Mouse (Mus musculus) hindbrain, embryonic 12.5 days (tissue): ENCODE data around the gene Pcyt2. TPM values are rescaled to one million over a fixed set of nuclear protein-coding genes. Genes with fewer than 3 reads are reported as not detected.

ENCODE experiments used
- ATAC-seq: fragments of 200-750 bp; cut with Nextera tagmentation; 2 replicates; pipeline ENCODE4 v1.8.0; 2017; ENCODE audit warnings: moderate TSS enrichment; ENCODE audit not compliant: low FRiP score
- H3K27ac ChIP-seq: fragments of 300-500 bp; sonication (generic); 2 replicates; pipeline ENCODE4 v1.5.1; 2016; ENCODE audit warnings: mild to moderate bottlenecking
- H3K27me3 ChIP-seq: fragments of 300-500 bp; sonication (generic); 2 replicates; pipeline ENCODE4 v1.6.1; 2016; ENCODE audit warnings: mild to moderate bottlenecking
- H3K36me3 ChIP-seq: fragments of 300-500 bp; sonication (generic); 2 replicates; pipeline ENCODE4 v1.6.1; 2016; ENCODE audit warnings: mild to moderate bottlenecking
- H3K4me1 ChIP-seq: fragments of 300-500 bp; sonication (generic); 2 replicates; pipeline ENCODE4 v1.6.1; 2016
- H3K4me2 ChIP-seq: fragments of 300-500 bp; sonication (generic); replicated peaks from 2 replicates; pipeline ENCODE4 v1.6.1; 2016; ENCODE audit warnings: mild to moderate bottlenecking
- H3K4me3 ChIP-seq: fragments of 300-500 bp; sonication (generic); 2 replicates; pipeline ENCODE4 v1.5.1; 2016; ENCODE audit warnings: mild to moderate bottlenecking
- H3K9ac ChIP-seq: fragments of 300-500 bp; sonication (generic); 2 replicates; pipeline ENCODE4 v1.6.1; 2016; ENCODE audit warnings: mild to moderate bottlenecking, moderate library complexity
- H3K9me3 ChIP-seq: fragments of 300-500 bp; sonication (generic); replicated peaks from 2 replicates; pipeline ENCODE4 v1.6.1; 2016; ENCODE audit warnings: mild to moderate bottlenecking
- WGBS: fragments of 180-500 bp; shearing (Covaris S2); methylation state at CpG from one replicate; pipeline ENCODE4 v1.1.7; 2016; 5-methylcytosine and 5-hydroxymethylcytosine counted together
- polyA plus RNA-seq: library from polyadenylated mRNA; unstranded; fragments of >200 nt; fragmentation: Nextera tagmentation; extraction: Ambion mirVana; gene quantifications from 2 replicates; pipeline ENCODE4 v1.2.1, GENCODE M21; 2016

The Pcyt2 gene
- polyA plus RNA-seq, 1 experiment from 2014 or later = 148 TPM

DNA sequence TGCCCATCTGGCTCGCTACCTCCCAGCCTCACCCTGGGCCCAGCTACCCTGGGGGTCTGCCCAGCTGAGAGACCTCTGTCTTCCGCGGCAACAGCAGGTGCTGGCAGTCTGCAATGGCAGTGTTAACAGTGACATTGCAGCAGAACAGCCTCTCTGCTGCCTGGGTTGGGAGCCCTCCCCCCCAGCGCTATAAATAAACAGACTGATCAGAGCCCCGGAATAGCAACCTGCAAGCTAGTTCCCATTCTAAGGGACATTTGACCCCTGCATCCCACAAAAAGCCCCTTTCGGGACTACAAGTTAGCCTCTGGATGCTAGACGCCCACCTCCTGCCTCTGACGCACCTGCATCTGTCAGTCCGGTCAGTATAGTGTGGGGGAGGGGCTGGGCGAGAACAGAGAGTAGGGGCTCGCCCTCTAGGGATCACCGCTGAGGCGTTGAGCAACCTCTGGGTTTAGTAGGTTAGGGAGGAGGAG, 30.3 kb upstream of the Pcyt2 start, which contains the start of gene Myadml2:
TSS of gene Myadml2 (minus strand) at position 158 of the 476 bp plus-strand sequence.
- Histone ChIP-seq H3K4me2 (peak within 1 kb of the TSS; percentile 48), H3K36me3 (no peaks in the 10 kb centered on the region), H3K27me3 (peaks cover 14% of the 10 kb centered on the region), H3K9ac (peak within 1 kb of the TSS; percentile 50; the same call in 1 of the 2 replicates), H3K9me3 (no peaks in the 10 kb centered on the region), H3K4me3 (peak within 1 kb of the TSS; percentile 17), H3K4me1 (peaks cover 15% of the 10 kb centered on the region), H3K27ac (no peak within 1 kb of the TSS)
- WGBS = 7% methylated on average over 13 of the region's 13 CpGs
- ATAC-seq = no peak

DNA sequence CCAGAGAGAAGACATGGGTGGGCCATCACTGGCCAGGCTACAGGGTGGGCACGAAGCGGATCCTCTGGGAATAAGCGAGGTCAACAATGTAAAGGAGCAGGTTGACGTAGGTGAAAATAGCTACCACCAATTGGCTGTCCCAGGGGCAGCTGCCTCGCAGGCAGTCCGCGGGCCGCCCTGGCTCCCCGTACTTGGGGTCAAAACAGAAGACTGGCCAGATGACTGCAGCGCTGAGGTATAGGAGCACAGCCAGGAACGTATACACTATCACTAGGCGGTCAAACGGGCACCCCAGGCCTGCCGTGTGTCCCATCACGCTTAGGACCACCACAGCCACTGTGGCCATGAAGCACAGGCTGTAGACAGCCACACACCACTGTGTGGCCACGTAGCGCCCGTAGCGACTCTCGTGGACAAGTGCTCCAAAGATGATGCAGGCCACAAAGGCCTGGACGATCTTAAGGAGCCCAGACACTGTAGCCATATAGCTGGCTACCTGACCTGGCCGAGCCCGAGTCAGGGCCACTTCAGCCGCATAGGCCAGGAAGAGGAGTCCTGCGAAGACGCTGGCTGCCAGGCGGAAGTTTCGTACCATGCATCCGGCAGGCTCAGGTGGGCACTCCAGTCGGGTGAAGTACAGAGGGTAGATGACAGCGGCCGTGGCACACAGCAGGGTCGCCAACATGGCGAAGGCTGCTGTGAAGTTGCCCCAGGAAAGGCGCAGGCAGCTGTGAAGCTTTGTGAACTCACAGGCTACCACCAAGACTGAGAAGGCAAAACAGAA, 29.5 kb upstream of the Pcyt2 start:
- no peak for ATAC-seq
- H3K27ac ChIP-seq = no peak overlapping the region

DNA sequence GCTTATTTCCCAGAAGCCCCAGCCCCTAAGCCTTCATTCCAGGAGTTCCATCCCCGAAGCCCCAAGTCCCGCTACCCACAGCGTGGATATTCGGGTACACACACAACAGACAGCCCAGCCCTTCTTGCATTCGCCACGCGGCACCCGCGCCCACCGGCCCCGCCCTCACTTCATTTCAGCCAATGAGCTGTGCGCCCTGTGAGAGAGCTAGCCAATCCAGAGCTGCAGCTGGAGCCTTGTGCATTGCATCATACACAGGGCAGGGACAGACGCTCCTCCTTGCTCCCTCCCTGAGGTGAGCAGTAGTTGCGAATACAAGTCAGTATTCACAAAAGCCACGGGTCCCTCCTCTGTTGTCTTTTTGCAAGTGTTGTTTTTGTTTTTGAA, 25.9 kb upstream of the Pcyt2 start, which contains the start of gene Pycr1:
TSS of gene Pycr1 (minus strand) at position 169 of the 387 bp plus-strand sequence.
- Histone ChIP-seq H3K4me2 (peak within 1 kb of the TSS; percentile 86), H3K9me3 (no peaks in the 10 kb centered on the region), H3K4me1 (peaks cover 23% of the 10 kb centered on the region), H3K27ac (no peak within 1 kb of the TSS; the same call in 1 of the 2 replicates), H3K4me3 (peak within 1 kb of the TSS; percentile 49), H3K9ac (peak within 1 kb of the TSS; percentile 74), H3K27me3 (peaks cover 25% of the 10 kb centered on the region), H3K36me3 (no peaks in the 10 kb centered on the region)
- 0% methylated on average over 15 of the region's 15 CpGs for WGBS
- peak; percentile 99 for ATAC-seq

More for the DNA sequence above, 29.5 kb upstream of the Pcyt2 start:
- WGBS = 79% methylated on average over 35 of the region's 35 CpGs
- Histone ChIP-seq H3K4me1 (peaks cover 23% of the 10 kb centered on the region), H3K4me2 (peak overlapping the region; percentile 48; the same call in 1 of the 2 replicates), H3K27me3 (peaks cover 17% of the 10 kb centered on the region), H3K9ac (peak overlapping the region; percentile 50; the same call in 1 of the 2 replicates), H3K4me3 (no peak overlapping the region), H3K9me3 (no peaks in the 10 kb centered on the region), H3K36me3 (no peaks in the 10 kb centered on the region)

DNA sequence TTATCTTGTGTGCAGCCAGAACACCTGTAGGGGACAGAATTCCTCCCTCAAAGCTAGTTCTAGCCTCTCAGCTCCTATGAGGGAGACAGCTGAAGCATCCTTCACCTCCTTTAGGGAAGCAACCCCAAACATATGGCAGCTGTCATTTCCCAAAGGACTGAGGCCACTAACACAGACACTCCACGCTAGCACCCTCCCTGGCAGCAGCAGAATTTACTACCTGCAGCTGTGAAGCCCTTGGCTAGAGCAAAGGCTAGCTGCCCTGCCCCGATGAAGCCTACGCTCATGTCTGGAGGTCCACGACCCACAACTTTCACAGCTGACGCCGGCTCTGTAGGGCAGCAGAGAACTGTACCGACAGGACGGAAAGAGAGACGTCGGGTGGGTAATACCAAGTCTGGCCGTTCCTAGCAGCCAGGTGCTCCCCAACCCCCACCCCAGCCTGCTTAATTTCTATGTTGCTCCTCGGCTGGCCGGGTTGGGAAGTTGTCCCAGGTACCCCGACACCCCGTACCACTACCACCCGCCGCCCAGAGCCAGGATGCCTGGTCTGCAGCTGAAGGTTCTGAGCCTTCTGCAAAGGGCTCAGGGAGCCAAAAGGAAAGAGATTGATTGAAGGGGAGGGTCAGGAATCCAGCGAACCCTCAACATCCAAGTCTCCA, 25.3 kb upstream of the Pcyt2 start:
- Histone ChIP-seq H3K9ac (peak overlapping the region; percentile 74), H3K4me2 (peak overlapping the region; percentile 86), H3K27ac (no peak overlapping the region; the same call in 1 of the 2 replicates), H3K27me3 (peaks cover 23% of the 10 kb centered on the region), H3K4me3 (peak overlapping the region; percentile 49), H3K36me3 (no peaks in the 10 kb centered on the region), H3K4me1 (peaks cover 20% of the 10 kb centered on the region), H3K9me3 (no peaks in the 10 kb centered on the region)
- peak; percentile 61 for ATAC-seq
- WGBS = 2% methylated on average over 18 of the region's 18 CpGs

DNA sequence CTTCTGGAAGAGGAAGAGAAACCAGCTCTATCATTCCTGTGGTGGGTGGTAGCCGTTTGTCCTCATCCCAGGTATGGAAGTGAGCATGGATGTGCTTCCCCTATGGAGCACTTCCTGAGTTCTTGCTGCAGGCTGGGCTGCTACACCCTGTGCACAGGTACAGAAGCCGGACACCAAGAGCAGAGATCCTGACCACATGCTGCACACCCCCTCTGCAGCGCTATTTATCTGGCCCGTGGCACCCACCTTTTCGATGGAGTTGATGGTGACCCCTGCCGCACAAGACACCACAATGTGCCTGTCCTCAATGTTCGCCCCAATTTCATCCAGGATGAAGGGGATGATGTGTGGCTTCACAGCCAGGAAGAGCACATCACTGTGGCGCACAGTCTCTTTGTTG, 24.1 kb upstream of the Pcyt2 start:
- H3K4me1 ChIP-seq = peaks cover 15% of the 10 kb centered on the region
- H3K27ac ChIP-seq = no peak overlapping the region
- no peak for ATAC-seq
- H3K4me3 ChIP-seq = no peak overlapping the region
- WGBS = 82% methylated on average over 8 of the region's 8 CpGs
- no peaks in the 10 kb centered on the region for H3K36me3 ChIP-seq
- no peaks in the 10 kb centered on the region for H3K9me3 ChIP-seq
- H3K9ac ChIP-seq = 0 out of 2 replicates have a peak overlapping the region, but pooled peaks have one; percentile 18
- no peak overlapping the region for H3K4me2 ChIP-seq
- H3K27me3 ChIP-seq = peaks cover 12% of the 10 kb centered on the region; the same call in 1 of the 2 replicates

DNA sequence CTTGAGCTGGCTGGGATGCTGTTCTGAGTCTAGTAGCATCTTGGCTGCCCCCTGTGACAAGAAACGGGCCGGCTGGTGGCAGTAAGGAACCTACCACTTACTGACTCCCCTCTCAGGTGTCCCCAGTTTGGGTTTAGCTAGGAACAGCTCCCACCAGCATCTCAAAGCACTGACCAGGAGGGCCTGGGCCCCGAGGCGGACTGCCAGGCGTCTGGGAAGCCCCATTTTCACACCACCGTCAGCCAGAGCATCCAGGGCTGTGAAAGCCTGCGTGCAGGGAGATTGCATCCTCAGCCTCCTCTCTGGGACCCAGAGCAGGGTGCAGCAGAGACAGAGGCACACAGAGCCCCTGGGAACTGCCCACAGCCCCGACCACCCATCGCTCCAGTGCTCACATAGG, 23.5 kb upstream of the Pcyt2 start:
- Histone ChIP-seq H3K27ac (no peak overlapping the region), H3K4me2 (no peak overlapping the region), H3K9me3 (no peaks in the 10 kb centered on the region), H3K9ac (no peak overlapping the region), H3K4me3 (no peak overlapping the region), H3K36me3 (no peaks in the 10 kb centered on the region), H3K27me3 (peaks cover 11% of the 10 kb centered on the region; the same call in 1 of the 2 replicates), H3K4me1 (peaks cover 15% of the 10 kb centered on the region)
- WGBS = 69% methylated on average over 9 of the region's 9 CpGs
- ATAC-seq = no peak

DNA sequence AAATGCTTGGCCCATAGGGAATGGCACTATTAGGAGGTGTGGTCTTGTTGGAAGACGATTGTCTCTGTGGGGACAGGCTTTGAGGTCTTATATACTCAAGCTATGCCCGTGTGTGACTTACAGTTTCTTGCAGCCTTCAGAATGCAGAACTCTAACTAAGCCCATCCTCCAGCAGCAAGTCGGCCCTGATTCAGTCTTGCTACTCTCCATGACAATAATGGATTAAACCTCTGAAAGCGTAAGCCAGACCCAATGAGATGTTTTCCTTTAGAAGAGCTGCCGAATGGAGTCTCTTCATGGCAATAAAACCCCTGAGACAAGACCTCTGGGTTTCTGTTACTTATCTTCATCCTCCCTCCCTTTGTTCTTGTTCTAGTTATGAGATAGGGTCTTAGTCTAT, 17.1 kb upstream of the Pcyt2 start:
- no peaks in the 10 kb centered on the region for H3K27me3 ChIP-seq
- H3K4me2 ChIP-seq = no peak overlapping the region
- no peak overlapping the region for H3K4me3 ChIP-seq
- no peak overlapping the region for H3K27ac ChIP-seq
- H3K9ac ChIP-seq = no peak overlapping the region
- H3K4me1 ChIP-seq = peaks cover 29% of the 10 kb centered on the region
- no peak for ATAC-seq
- WGBS = 84% methylated on average over 5 of the region's 5 CpGs
- H3K9me3 ChIP-seq = no peaks in the 10 kb centered on the region
- H3K36me3 ChIP-seq = peaks cover under 1% of the 10 kb centered on the region; the same call in 1 of the 2 replicates

DNA sequence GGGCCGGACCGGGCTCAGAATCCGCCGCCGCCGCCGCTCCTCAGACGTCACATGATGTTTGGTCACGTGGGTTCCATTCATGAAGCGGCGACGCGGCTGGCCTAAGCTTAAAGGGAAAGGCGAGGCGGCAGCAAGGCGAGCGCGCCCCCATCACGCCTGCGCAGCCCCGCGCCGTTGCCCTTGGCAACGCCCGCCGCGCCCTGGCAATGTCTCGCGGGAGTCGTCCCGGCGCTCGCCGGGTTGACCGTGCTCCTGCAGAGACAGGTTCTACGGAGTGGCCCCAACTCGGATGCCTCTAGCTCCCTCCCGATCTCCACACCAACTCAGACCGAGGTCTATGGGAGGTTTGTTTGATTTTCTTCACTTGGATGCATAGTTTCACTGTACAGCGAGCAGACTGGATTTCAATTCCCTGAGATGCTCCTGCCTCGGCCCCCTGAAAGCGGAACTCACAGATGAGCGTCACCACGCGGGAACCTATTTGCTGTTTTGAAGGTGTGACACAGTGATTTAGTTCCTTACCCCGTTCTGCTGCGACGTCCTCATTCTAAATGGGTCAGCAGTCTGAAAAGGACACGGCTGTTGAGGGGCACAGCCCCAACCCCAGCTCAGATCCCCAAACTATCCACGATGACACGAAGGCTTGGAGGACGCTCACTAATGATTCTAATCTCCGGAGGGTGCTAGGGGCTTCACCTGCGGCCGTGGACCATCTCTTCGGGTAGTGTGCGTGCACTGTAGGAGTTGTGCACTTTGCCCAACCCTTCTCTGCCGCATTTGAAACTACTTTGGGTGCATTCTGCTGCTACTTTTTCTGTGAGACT, 16.0 kb upstream of the Pcyt2 start, which contains the start of gene Mafg:
TSS of gene Mafg (minus strand) at position 81 of the 824 bp plus-strand sequence.
- Histone ChIP-seq H3K4me2 (peak within 1 kb of the TSS; percentile 82), H3K27me3 (no peaks in the 10 kb centered on the region), H3K4me1 (peaks cover 36% of the 10 kb centered on the region), H3K27ac (peak within 1 kb of the TSS; percentile 89), H3K36me3 (peaks cover 11% of the 10 kb centered on the region), H3K4me3 (peak within 1 kb of the TSS; percentile 95), H3K9me3 (no peaks in the 10 kb centered on the region), H3K9ac (peak within 1 kb of the TSS; percentile 95)
- 11% methylated on average over 58 of the region's 58 CpGs for WGBS
- peak; percentile 92 for ATAC-seq

DNA sequence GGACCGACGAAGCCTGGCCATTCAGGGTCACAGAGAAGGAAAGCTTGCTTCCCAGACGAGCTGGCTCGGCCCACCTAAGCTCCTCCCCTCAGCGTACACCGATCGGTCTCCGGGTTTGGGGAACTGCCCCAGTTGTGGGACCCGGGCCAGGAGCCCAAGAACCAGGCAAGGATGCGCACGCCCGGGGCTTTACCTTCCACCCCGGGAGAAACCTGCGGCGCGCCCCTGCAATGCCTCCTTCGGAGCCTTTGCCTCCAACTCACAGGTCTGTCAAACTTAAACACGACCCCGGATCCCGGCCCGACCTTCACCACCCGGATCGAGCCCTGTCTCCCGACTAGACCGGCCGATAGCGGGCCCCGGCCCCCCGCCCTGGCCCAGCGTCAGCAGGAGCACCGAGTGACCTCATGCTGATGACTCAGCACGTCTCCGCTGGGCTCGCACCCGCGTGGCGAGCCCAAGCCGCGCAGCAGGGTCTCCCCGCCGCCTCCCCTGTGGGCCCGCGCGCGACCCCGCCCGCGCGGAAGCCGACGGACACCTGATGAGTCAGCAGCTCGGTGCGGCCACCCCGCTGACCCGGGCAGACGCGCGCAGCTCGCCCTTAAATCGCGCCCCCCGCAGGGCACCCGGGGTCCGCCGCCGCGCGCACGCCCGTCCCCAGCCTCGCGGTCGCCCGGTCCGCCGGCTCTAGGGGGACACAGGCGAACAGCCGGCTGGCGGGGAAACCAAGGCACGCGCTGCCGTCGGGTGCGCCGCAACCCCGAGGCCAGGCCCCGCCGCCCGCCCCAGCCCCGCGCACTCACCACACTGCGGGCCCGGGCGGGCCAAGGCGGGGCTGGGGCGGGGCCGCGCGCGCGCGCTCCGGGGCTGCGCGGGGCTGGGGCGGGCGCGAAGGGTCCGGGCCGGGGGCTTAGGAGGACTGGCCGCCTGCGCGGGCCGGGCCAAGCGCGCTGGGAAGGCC, 15.1 kb upstream of the Pcyt2 start:
- WGBS = under 1% methylated on average over 93 of the region's 116 CpGs

DNA sequence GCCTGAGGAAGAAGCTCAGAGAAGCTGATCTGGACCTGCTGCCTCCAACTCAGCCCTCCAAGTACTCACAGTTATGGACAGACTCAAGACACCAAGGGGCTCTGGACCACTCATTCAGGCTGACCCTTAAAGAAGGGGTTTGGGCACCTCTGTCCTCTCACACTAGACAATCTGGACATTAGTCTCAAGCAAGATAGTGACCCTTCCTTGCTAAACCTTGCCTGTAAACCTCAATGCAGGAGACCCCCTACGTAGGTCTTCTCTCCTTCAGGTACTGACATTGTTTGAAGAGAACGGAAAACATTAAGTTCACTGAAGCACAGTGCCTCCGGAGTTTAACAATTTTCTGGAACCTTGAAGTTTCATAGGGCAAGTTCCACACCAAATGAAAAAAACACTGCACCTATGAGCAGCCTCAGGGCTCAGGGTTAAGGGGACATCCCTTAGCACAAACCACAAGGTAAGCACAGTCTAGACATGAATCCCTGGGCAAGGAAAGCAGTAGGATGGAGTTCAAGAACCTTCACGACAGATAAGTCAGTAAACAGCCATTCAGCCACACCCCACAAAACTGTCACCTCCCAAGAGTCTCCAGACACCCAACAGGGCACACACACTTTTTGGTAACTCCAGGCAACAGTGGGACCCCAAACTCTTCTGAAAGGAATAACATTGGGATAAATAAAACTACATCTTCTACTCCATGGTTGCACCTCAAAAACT, 14.2 kb upstream of the Pcyt2 start:
- Histone ChIP-seq H3K9ac (peak overlapping the region; percentile 95), H3K4me2 (peak overlapping the region; percentile 82), H3K27ac (peak overlapping the region; percentile 89; the same call in 1 of the 2 replicates), H3K36me3 (peaks cover 22% of the 10 kb centered on the region), H3K4me1 (peaks cover 36% of the 10 kb centered on the region), H3K27me3 (no peaks in the 10 kb centered on the region), H3K9me3 (no peaks in the 10 kb centered on the region), H3K4me3 (peak overlapping the region; percentile 95)
- ATAC-seq = no peak
- WGBS = 67% methylated on average over 4 of the region's 4 CpGs

More for the DNA sequence above, 15.1 kb upstream of the Pcyt2 start:
- Histone ChIP-seq H3K36me3 (peaks cover 13% of the 10 kb centered on the region), H3K9ac (peak overlapping the region; percentile 95), H3K4me1 (peaks cover 36% of the 10 kb centered on the region), H3K27ac (peak overlapping the region; percentile 89), H3K4me2 (peak overlapping the region; percentile 82), H3K27me3 (no peaks in the 10 kb centered on the region), H3K9me3 (no peaks in the 10 kb centered on the region), H3K4me3 (peak overlapping the region; percentile 95)
- peak; percentile 89 for ATAC-seq
